Mouse (Mus musculus) T-cell, adult 2 months (primary cell): ENCODE measurements around the gene Rgs9bp.
"Not testable (repeated sequence)": the region's sequence is repeated elsewhere in the genome, so short reads cannot be mapped to it uniquely, and the experiment has no call there.

Experiments
- DNase-seq: peaks from one replicate; pipeline ENCODE4 v3.0.0; 2022; ENCODE audit warnings: low spot score

Gene Rgs9bp

GRCm38 (mm10) chr7:35530544-35530943 is 54.8 kb downstream of the Rgs9bp start:
- not testable (repeated sequence) for DNase-seq

- DNase-seq, result no peak
Observed at GRCm38 (mm10) chr7:35530026-35530425, 55.4 kb downstream of the Rgs9bp start.
